Mouse (Mus musculus): ENCODE data around the gene Tmem132c.
A peak's percentile ranks its signal among the peaks of the same experiment; 100 is the strongest.

Gene Tmem132c

DNA sequence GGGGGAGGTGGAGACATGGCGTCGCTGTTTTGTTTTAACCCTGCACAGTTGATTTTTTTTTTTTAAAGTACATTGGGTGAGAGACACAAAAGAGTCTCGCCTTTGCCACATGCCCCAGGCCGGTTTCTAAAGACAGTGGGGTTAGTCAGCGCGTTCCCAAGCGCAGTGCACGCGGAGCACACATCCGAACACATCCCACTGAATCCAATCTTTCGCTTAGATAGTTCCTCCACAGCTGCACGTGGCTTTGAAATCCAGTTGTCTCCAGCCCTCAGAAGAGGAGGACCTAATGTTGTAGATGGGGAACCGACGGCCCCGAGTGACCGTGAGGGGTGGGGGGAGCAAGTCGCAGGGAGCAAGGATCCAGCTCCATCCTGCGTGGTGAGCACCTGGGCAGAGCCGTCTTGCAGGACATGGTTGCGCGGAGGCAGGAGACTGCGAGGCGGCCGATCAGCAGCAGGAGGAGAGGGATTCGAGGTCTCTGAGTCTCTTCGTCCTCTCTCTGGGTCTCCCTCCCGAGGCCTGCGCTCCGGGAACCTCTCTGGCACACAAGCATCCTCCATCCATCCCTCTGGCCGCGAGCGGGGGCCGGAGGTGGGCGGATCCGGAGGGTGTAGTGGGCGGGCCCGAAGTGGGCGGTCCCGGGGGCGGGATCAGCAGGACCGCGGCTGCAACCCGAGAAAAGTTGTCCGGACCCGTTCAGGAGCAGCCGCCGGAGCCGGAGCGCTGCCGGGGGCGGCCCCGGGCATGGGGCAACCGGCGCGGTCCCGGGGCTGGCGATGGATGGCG lies at the start of gene Tmem132c:
TSS of gene Tmem132c (plus strand) at position 673 of the 789 bp plus-strand sequence.
- H3K4me1 ChIP-seq (replicated peaks; ENCODE audit: low read depth, low read length), result peaks cover 28% of the 10 kb centered on the region
- H3K4me3 ChIP-seq (replicated peaks; ENCODE audit: low read length), result peak within 1 kb of the TSS; percentile 86
- H3K9me3 ChIP-seq (ENCODE audit: low read length), result peaks cover 7% of the 10 kb centered on the region
- H3K27me3 ChIP-seq (ENCODE audit: insufficient read depth, low read length), result peaks cover 95% of the 10 kb centered on the region
- TF ChIP-seq NANOG (IDR thresholded peaks at IDR 0.05; ENCODE audit: borderline replicate concordance, low read length) (no peak), POU5F1 (IDR thresholded peaks at IDR 0.05; ENCODE audit: borderline replicate concordance, low read length) (no peak), CTCF (conservative IDR thresholded peaks at IDR 0.05; ENCODE audit: low read length) (no peak)
- H3K36me3 ChIP-seq (ENCODE audit: insufficient read depth, low read length), result no peaks in the 10 kb centered on the region

- Histone ChIP-seq H3K9me3 (ENCODE audit: low read length) (peaks cover 5% of the 10 kb centered on the region; the same call in 1 of the 2 replicates), H3K4me3 (replicated peaks; ENCODE audit: low read length) (no peak overlapping the region), H3K4me1 (replicated peaks; ENCODE audit: low read depth, low read length) (no peaks in the 10 kb centered on the region), H3K27me3 (ENCODE audit: insufficient read depth, low read length) (no peaks in the 10 kb centered on the region), H3K36me3 (ENCODE audit: insufficient read depth, low read length) (no peaks in the 10 kb centered on the region)
- TF ChIP-seq CTCF (conservative IDR thresholded peaks at IDR 0.05; ENCODE audit: low read length), result no peak
Measured at GRCm38 (mm10) chr5:127191881-127192280, 49.7 kb upstream of the Tmem132c start.

DNA sequence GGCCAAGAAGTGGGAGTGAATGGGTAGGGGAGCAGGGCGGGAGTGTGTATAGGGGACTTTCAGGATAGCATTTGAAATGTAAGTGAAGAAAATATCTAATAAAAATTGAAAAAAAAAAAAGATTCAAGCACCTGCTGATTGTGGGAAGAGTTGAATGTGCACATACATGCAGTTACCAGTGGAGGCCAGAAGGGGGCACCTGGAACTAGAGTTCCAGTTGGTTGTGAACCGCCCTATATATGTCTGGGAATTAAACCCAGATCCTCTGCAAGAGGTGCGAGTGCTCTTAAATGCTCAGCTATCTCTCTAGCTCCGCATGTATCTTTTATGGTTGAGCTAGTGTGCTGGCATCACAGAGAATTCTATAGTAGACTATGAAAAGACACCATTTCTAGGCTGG lies 42.8 kb upstream of the Tmem132c start:
- peaks cover 4% of the 10 kb centered on the region; the same call in 1 of the 2 replicates for H3K27me3 ChIP-seq (ENCODE audit: insufficient read depth, low read length)
- H3K4me1 ChIP-seq (replicated peaks; ENCODE audit: low read depth, low read length), result peaks cover 3% of the 10 kb centered on the region; the same call in 1 of the 2 replicates
- peaks cover 6% of the 10 kb centered on the region for H3K9me3 ChIP-seq (ENCODE audit: low read length)
- H3K36me3 ChIP-seq (ENCODE audit: insufficient read depth, low read length), result no peaks in the 10 kb centered on the region
- TF ChIP-seq CTCF (conservative IDR thresholded peaks at IDR 0.05; ENCODE audit: low read length) (peak; percentile 62), NANOG (IDR thresholded peaks at IDR 0.05; ENCODE audit: borderline replicate concordance, low read length) (no peak), POU5F1 (IDR thresholded peaks at IDR 0.05; ENCODE audit: borderline replicate concordance, low read length) (no peak)
- H3K4me3 ChIP-seq (replicated peaks; ENCODE audit: low read length), result no peak overlapping the region

GRCm38 (mm10) chr5:127204881-127205280 lies 36.7 kb upstream of the Tmem132c start:
- TF ChIP-seq NANOG (IDR thresholded peaks at IDR 0.05; ENCODE audit: borderline replicate concordance, low read length) (no peak; the same call in 1 of the 2 replicates), CTCF (conservative IDR thresholded peaks at IDR 0.05; ENCODE audit: low read length) (no peak), POU5F1 (IDR thresholded peaks at IDR 0.05; ENCODE audit: borderline replicate concordance, low read length) (no peak)
- no peaks in the 10 kb centered on the region for H3K36me3 ChIP-seq (ENCODE audit: insufficient read depth, low read length)
- peaks cover 18% of the 10 kb centered on the region for H3K4me1 ChIP-seq (replicated peaks; ENCODE audit: low read depth, low read length)
- peaks cover 6% of the 10 kb centered on the region for H3K9me3 ChIP-seq (ENCODE audit: low read length)
- H3K27me3 ChIP-seq (ENCODE audit: insufficient read depth, low read length), result no peaks in the 10 kb centered on the region; the same call in 1 of the 2 replicates
- peak overlapping the region; percentile 32 for H3K4me3 ChIP-seq (replicated peaks; ENCODE audit: low read length)

- no peak overlapping the region for H3K4me3 ChIP-seq (replicated peaks; ENCODE audit: low read length)
- H3K9me3 ChIP-seq (ENCODE audit: low read length), result peaks cover 15% of the 10 kb centered on the region
- no peaks in the 10 kb centered on the region for H3K36me3 ChIP-seq (ENCODE audit: insufficient read depth, low read length)
- peaks cover 4% of the 10 kb centered on the region for H3K4me1 ChIP-seq (replicated peaks; ENCODE audit: low read depth, low read length)
- peaks cover 7% of the 10 kb centered on the region; the same call in 1 of the 2 replicates for H3K27me3 ChIP-seq (ENCODE audit: insufficient read depth, low read length)
- TF ChIP-seq NANOG (IDR thresholded peaks at IDR 0.05; ENCODE audit: borderline replicate concordance, low read length) (no peak), POU5F1 (IDR thresholded peaks at IDR 0.05; ENCODE audit: borderline replicate concordance, low read length) (no peak), CTCF (conservative IDR thresholded peaks at IDR 0.05; ENCODE audit: low read length) (no peak)
Measured at GRCm38 (mm10) chr5:127216389-127216788, 25.2 kb upstream of the Tmem132c start.

DNA sequence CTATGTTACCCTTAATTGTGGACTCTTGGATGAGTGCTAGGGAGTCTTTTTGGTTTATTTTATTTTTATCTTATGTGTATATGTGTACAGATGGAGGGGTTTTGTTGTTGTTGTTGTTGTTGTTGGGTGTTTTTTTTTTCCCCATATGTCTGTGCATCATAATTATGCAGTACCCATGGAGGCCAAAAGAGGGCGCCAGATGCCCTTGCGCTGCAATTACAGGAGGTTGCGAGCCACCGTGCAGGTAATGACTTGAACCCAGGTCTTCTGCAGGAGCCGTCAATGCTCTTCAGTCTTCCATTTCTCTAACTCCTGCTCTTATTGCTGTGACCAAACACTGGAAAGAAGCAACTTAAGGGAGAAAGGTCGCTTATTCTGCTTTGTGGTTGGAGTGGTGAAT lies 23.9 kb upstream of the Tmem132c start:
- Histone ChIP-seq H3K4me3 (replicated peaks; ENCODE audit: low read length) (no peak overlapping the region), H3K9me3 (ENCODE audit: low read length) (peaks cover 15% of the 10 kb centered on the region), H3K27me3 (ENCODE audit: insufficient read depth, low read length) (peaks cover 8% of the 10 kb centered on the region), H3K4me1 (replicated peaks; ENCODE audit: low read depth, low read length) (peaks cover 4% of the 10 kb centered on the region), H3K36me3 (ENCODE audit: insufficient read depth, low read length) (no peaks in the 10 kb centered on the region)
- no peak for TF ChIP-seq NANOG (IDR thresholded peaks at IDR 0.05; ENCODE audit: borderline replicate concordance, low read length)
- TF ChIP-seq CTCF (conservative IDR thresholded peaks at IDR 0.05; ENCODE audit: low read length), result peak; percentile 37
- TF ChIP-seq POU5F1 (IDR thresholded peaks at IDR 0.05; ENCODE audit: borderline replicate concordance, low read length), result no peak

- Histone ChIP-seq H3K27me3 (ENCODE audit: insufficient read depth, low read length) (peaks cover 15% of the 10 kb centered on the region), H3K4me1 (replicated peaks; ENCODE audit: low read depth, low read length) (peaks cover 38% of the 10 kb centered on the region), H3K4me3 (replicated peaks; ENCODE audit: low read length) (peak overlapping the region; percentile 35; the same call in 1 of the 2 replicates), H3K36me3 (ENCODE audit: insufficient read depth, low read length) (no peaks in the 10 kb centered on the region), H3K9me3 (ENCODE audit: low read length) (no peaks in the 10 kb centered on the region; the same call in 1 of the 2 replicates)
- TF ChIP-seq NANOG (IDR thresholded peaks at IDR 0.05; ENCODE audit: borderline replicate concordance, low read length), result 0 out of 2 replicates have a peak, but pooled peaks have one; percentile 10
- TF ChIP-seq CTCF (conservative IDR thresholded peaks at IDR 0.05; ENCODE audit: low read length), result no peak
- TF ChIP-seq POU5F1 (IDR thresholded peaks at IDR 0.05; ENCODE audit: borderline replicate concordance, low read length), result no peak
Measured at GRCm38 (mm10) chr5:127227929-127228595, 13.5 kb upstream of the Tmem132c start.

GRCm38 (mm10) chr5:127234715-127235114 lies 6.9 kb upstream of the Tmem132c start:
- Histone ChIP-seq H3K27me3 (ENCODE audit: insufficient read depth, low read length) (peaks cover 50% of the 10 kb centered on the region), H3K4me1 (replicated peaks; ENCODE audit: low read depth, low read length) (peaks cover 24% of the 10 kb centered on the region), H3K4me3 (replicated peaks; ENCODE audit: low read length) (no peak overlapping the region), H3K36me3 (ENCODE audit: insufficient read depth, low read length) (no peaks in the 10 kb centered on the region), H3K9me3 (ENCODE audit: low read length) (peaks cover 7% of the 10 kb centered on the region)
- TF ChIP-seq CTCF (conservative IDR thresholded peaks at IDR 0.05; ENCODE audit: low read length) (peak; percentile 30; the same call in 1 of the 2 replicates), NANOG (IDR thresholded peaks at IDR 0.05; ENCODE audit: borderline replicate concordance, low read length) (no peak), POU5F1 (IDR thresholded peaks at IDR 0.05; ENCODE audit: borderline replicate concordance, low read length) (no peak)

Measured in E14TG2a.4 (cell line).